Mouse (Mus musculus) forebrain, postnatal 0 days (tissue): Measurements from ENCODE around the gene Nsf. TPM values are rescaled to one million over a fixed set of nuclear protein-coding genes. Genes with fewer than 3 reads are reported as not detected.
"Not testable (repeated sequence)": the region's sequence is repeated elsewhere in the genome, so short reads cannot be mapped to it uniquely, and the experiment has no call there.

ENCODE experiments used
- ATAC-seq: fragments of 200-750 bp; cut with Nextera tagmentation; 2 replicates; pipeline ENCODE4 v1.8.0; 2017; ENCODE audit warnings: mild to moderate bottlenecking, moderate library complexity
- DNase-seq: peaks from one replicate; pipeline ENCODE4 v3.0.0-alpha.2; 2015
- H3K27ac ChIP-seq: fragments of 300-500 bp; sonication (generic); 2 replicates; pipeline ENCODE4 v1.5.1; 2014; ENCODE audit warnings: low read depth, mild to moderate bottlenecking, antibody characterized with exemption, low read length, moderate library complexity, mixed read lengths
- H3K27me3 ChIP-seq: fragments of 300-500 bp; sonication (generic); 2 replicates; pipeline ENCODE4 v1.6.1; 2014; ENCODE audit warnings: mild to moderate bottlenecking, low read length, mixed read lengths; ENCODE audit not compliant: insufficient read depth
- H3K36me3 ChIP-seq: fragments of 300-500 bp; sonication (generic); 2 replicates; pipeline ENCODE4 v1.6.1; 2014; ENCODE audit warnings: mild to moderate bottlenecking, moderate library complexity; ENCODE audit not compliant: insufficient read depth
- H3K4me1 ChIP-seq: fragments of 300-500 bp; sonication (generic); 2 replicates; pipeline ENCODE4 v1.6.1; 2014; ENCODE audit warnings: antibody characterized with exemption; ENCODE audit not compliant: insufficient read depth
- H3K4me2 ChIP-seq: fragments of 300-500 bp; sonication (generic); 2 replicates; pipeline ENCODE4 v1.6.1; 2014; ENCODE audit warnings: low read depth, mild to moderate bottlenecking, moderate library complexity
- H3K4me3 ChIP-seq: fragments of 300-500 bp; sonication (generic); 2 replicates; pipeline ENCODE4 v1.5.1; 2014; ENCODE audit warnings: low read depth, low read length, mixed read lengths
- H3K9ac ChIP-seq: fragments of 300-500 bp; sonication (generic); 2 replicates; pipeline ENCODE4 v1.6.1; 2014; ENCODE audit warnings: mild to moderate bottlenecking
- H3K9me3 ChIP-seq: fragments of 300-500 bp; sonication (generic); 2 replicates; pipeline ENCODE4 v1.6.1; 2016; ENCODE audit warnings: low read length
- CTCF ChIP-seq: sonication (generic); IDR thresholded peaks from 2 replicates; pipeline ENCODE4 v1.5.1; 2016; ENCODE audit warnings: antibody characterized with exemption, control low read depth, low read depth
- WGBS: fragments of 180-500 bp; shearing (Covaris S2); extraction: QIAGEN DNeasy Blood & Tissue Kit; methylation state at CpG from one replicate; pipeline ENCODE4 v1.1.7; 2014; 5-methylcytosine and 5-hydroxymethylcytosine counted together
- polyA plus RNA-seq: library from polyadenylated mRNA; unstranded; fragments of >200 nt; fragmentation: Nextera tagmentation; extraction: Ambion mirVana; gene quantifications from 2 replicates; pipeline ENCODE4 v1.2.1, GENCODE M21; 2015
- total RNA-seq: library from RNA; depleted of rRNA; stranded (reverse); fragments of >200 nt; gene quantifications from 2 replicates; pipeline ENCODE4 v1.2.3, GENCODE M21; 2014

Gene Nsf
- total and polyA plus RNA-seq, 2 experiments from 2014 or later, result 134 to 184 TPM

DNA sequence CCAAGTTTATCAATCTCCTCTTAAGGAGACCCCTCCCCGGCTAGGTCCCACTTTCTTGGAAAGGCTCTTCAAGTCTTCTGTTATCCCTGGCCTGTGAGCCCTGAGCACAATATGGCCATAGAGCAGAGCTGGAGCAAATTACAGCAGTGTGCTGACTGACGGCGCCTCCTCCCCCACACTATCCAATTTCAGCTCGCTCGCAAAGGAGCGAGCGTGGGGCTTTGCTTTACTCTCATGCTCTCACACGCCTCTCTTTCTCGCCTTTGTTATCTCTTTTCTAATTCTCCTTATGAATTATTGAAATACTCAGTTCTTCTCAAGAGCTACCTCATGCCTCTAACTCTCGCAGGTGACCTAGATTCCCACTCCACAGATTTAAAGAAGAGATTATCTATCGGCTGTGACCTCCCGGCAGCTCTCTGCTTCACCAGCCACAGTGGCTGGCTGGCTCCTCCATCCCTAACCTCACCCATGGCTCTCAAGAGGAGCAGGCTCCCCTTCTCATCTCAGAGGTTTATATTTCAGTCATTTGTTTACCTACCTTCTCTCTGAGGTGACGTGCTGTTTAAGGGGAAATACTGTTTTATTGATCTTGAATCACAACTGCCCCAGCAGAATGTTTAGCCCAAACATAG, 69.0 kb downstream of the Nsf start:
- no peak overlapping the region; the same call in 1 of the 2 replicates for H3K9ac ChIP-seq
- 8% methylated on average over 13 of the region's 13 CpGs for WGBS
- peak overlapping the region; percentile 54; the same call in 1 of the 2 replicates for H3K27ac ChIP-seq
- H3K27me3 ChIP-seq, result no peaks in the 10 kb centered on the region
- no peak for TF ChIP-seq CTCF
- H3K4me2 ChIP-seq, result no peak overlapping the region
- no peaks in the 10 kb centered on the region; the same call in 1 of the 2 replicates for H3K4me1 ChIP-seq
- H3K4me3 ChIP-seq, result no peak overlapping the region
- H3K9me3 ChIP-seq, result no peaks in the 10 kb centered on the region
- peaks cover 16% of the 10 kb centered on the region for H3K36me3 ChIP-seq
- peak; percentile 87 for ATAC-seq
- DNase-seq, result peak; percentile 47

DNA sequence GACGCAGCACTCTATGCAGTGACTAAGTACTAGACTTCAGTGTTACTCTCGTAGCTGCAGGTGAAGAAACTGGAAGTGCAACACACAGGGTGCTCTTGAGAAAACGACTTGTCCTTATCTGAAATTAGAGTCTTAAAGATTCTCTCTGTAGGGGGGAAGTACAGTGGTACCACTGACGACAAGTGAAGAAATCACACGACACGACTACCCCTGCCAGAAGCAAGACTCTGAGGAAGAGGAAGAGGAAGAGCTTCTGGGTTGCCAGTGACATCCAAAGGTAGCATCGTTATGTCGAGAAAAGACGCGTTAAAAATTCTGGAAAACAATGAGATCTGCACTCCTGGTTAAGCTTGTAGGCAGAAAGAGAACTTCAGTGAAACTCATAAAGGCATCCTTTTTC, 70.1 kb downstream of the Nsf start:
- Histone ChIP-seq H3K4me2 (no peak overlapping the region), H3K36me3 (peaks cover 18% of the 10 kb centered on the region), H3K27ac (no peak overlapping the region), H3K4me3 (no peak overlapping the region), H3K4me1 (no peaks in the 10 kb centered on the region; the same call in 1 of the 2 replicates), H3K9me3 (no peaks in the 10 kb centered on the region), H3K9ac (no peak overlapping the region), H3K27me3 (no peaks in the 10 kb centered on the region)
- ATAC-seq (no peak), DNase-seq (no peak)
- 90% methylated on average over 10 of the region's 10 CpGs for WGBS
- TF ChIP-seq CTCF, result no peak

DNA sequence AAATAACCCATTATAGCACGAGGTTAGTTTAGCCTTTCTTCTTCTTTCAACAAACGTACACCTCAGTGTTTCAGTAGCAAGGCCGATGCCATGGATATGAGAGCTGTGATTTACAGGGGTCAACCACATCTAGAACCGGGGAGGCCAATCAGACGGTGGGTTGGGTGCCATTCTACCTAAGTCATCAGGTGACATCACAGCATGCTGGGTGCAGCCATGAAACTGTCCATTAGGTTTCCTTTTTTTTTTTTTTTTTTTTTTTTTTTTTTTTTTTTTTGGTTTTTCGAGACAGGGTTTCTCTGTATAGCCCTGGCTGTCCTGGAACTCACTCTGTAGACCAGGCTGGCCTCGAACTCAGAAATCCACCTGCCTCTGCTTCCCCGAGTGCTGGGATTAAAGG, 74.4 kb downstream of the Nsf start:
- H3K4me2 ChIP-seq, H3K9ac ChIP-seq, H3K27ac ChIP-seq, H3K9me3 ChIP-seq, ATAC-seq, H3K4me3 ChIP-seq, DNase-seq, H3K27me3 ChIP-seq, H3K4me1 ChIP-seq: not testable (repeated sequence)
- H3K36me3 ChIP-seq, result peaks cover 18% of the 10 kb centered on the region
- WGBS, result 97% methylated on average over 7 of the region's 8 CpGs

DNA sequence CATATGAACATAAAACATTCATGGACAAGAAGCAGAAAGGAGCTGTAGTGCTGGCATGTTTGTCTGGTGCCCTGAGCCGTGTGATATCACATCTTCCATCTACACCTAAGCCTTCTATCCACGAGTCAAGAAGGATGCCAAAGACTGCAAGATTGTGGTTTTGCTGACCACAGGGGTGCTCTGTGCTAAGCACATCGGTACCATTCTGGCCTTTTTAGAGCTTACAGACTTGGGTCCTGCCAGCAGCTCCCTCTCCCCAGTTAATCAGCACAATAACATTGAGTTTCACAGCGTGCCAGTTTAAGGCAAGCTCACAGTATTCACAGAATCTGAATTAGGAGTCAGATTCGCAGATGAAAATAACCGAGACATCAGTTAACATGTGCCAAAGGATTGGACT, 75.4 kb downstream of the Nsf start:
- no peak overlapping the region for H3K4me2 ChIP-seq

DNA sequence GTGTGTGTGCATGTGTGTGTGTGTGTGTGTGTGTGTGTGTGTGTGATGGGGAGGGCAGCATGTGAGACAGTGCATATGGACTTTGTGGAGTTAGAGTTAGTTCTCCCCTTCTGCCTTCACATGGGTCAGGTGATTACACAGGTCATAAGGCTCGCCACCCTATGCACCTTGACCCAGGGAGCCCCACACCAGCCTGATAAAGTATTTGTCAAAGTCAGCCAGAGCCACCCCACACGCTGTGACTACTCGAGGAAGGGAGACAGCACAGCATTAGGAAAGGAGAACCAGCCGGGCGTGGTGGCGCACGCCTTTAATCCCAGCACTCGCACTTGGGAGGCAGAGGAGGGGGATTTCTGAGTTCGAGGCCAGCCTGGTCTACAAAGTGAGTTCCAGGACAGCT, 83.5 kb downstream of the Nsf start:
- no peak for TF ChIP-seq CTCF
- no peak overlapping the region for H3K4me2 ChIP-seq
- H3K9me3 ChIP-seq, result no peaks in the 10 kb centered on the region
- H3K36me3 ChIP-seq, result peaks cover 26% of the 10 kb centered on the region
- no peaks in the 10 kb centered on the region for H3K4me1 ChIP-seq
- H3K9ac ChIP-seq, result no peak overlapping the region
- no peak for DNase-seq
- H3K4me3 ChIP-seq, result no peak overlapping the region
- H3K27me3 ChIP-seq, result no peaks in the 10 kb centered on the region
- 91% methylated on average over 9 of the region's 9 CpGs for WGBS
- H3K27ac ChIP-seq, result no peak overlapping the region
- no peak for ATAC-seq

More for the DNA sequence above, 75.4 kb downstream of the Nsf start:
- WGBS, result 81% methylated on average over 6 of the region's 6 CpGs
- DNase-seq (no peak), ATAC-seq (no peak)
- Histone ChIP-seq H3K9ac (no peak overlapping the region), H3K36me3 (peaks cover 19% of the 10 kb centered on the region), H3K27ac (no peak overlapping the region), H3K9me3 (no peaks in the 10 kb centered on the region), H3K27me3 (no peaks in the 10 kb centered on the region), H3K4me3 (no peak overlapping the region), H3K4me1 (no peaks in the 10 kb centered on the region)
- TF ChIP-seq CTCF, result no peak

DNA sequence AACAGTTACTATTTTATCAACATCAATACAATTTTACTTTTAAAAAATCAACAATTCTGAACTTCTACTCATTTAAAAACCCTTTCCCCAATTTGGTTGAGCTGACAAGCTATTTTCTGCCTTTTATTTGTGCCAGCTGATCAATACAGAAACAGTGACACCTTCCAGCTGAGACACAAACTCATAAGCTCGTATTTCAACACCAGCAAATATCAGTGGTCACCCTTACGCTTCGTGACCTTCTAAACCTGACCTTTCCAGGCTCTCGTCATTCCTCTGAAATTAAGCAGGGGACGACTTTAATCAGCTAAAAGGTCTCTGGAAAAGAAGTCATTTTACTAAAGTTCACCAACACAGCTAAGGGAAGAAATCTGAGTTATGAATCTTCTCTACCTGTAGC, 86.2 kb downstream of the Nsf start:
- Histone ChIP-seq H3K9ac (no peak overlapping the region), H3K4me2 (no peak overlapping the region), H3K27ac (no peak overlapping the region), H3K4me1 (no peaks in the 10 kb centered on the region), H3K4me3 (no peak overlapping the region), H3K36me3 (peaks cover 26% of the 10 kb centered on the region), H3K27me3 (no peaks in the 10 kb centered on the region), H3K9me3 (no peaks in the 10 kb centered on the region)
- TF ChIP-seq CTCF, result no peak
- no peak for ATAC-seq
- 78% methylated on average over 5 of the region's 5 CpGs for WGBS
- DNase-seq, result no peak

DNA sequence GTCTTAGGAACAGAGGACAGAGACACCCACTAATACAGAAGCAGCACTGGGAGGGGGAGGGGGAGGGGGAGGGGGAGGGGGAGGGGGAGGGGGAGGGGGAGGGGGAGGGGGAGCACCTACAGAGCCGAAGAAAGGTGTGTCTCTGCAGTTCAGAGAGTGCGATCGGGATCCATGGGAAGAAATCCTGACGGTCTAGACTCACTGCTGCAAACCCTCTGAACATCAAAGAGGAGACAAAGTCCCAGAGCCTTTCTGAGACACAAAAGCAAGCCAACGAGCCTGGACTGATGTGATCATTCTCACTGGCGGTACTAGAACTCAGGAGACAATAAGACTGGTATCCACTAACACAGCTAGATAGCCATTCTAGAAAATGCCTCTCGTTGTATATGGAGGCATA, 88.5 kb downstream of the Nsf start:
- no peak overlapping the region for H3K4me3 ChIP-seq
- WGBS, result 60% methylated on average over 7 of the region's 7 CpGs
- no peak for TF ChIP-seq CTCF
- H3K36me3 ChIP-seq, result peaks cover 33% of the 10 kb centered on the region
- DNase-seq (no peak), ATAC-seq (no peak)
- H3K27me3 ChIP-seq, result no peaks in the 10 kb centered on the region
- H3K4me2 ChIP-seq, result no peak overlapping the region
- no peak overlapping the region for H3K27ac ChIP-seq
- no peaks in the 10 kb centered on the region for H3K9me3 ChIP-seq
- no peak overlapping the region for H3K9ac ChIP-seq
- no peaks in the 10 kb centered on the region for H3K4me1 ChIP-seq
